Mouse (Mus musculus) intestine, embryonic 16.5 days (tissue): ENCODE data around the gene Dcdc2a. TPM values are rescaled to one million over a fixed set of nuclear protein-coding genes. Genes with fewer than 3 reads are reported as not detected.

Experiments
- ATAC-seq: fragments of 200-750 bp; cut with Nextera tagmentation; 2 replicates; pipeline ENCODE4 v1.8.0; 2017; ENCODE audit warnings: moderate TSS enrichment, moderate library complexity
- H3K27ac ChIP-seq: fragments of 300-500 bp; sonication (generic); 2 replicates; pipeline ENCODE4 v1.5.1; 2014; ENCODE audit warnings: mild to moderate bottlenecking, low read length
- H3K27me3 ChIP-seq: fragments of 300-500 bp; sonication (generic); replicated peaks from 2 replicates; pipeline ENCODE4 v1.6.1; 2014; ENCODE audit warnings: low read length, control low read depth, mixed read lengths; ENCODE audit not compliant: control insufficient read depth, insufficient read depth
- H3K36me3 ChIP-seq: fragments of 300-500 bp; sonication (generic); 2 replicates; pipeline ENCODE4 v1.6.1; 2014; ENCODE audit warnings: low read length, control low read depth; ENCODE audit not compliant: control insufficient read depth, insufficient read depth
- H3K4me1 ChIP-seq: fragments of 300-500 bp; sonication (generic); 2 replicates; pipeline ENCODE4 v1.6.1; 2014; ENCODE audit warnings: low read length, control low read depth, mixed read lengths; ENCODE audit not compliant: control insufficient read depth, insufficient read depth
- H3K4me2 ChIP-seq: fragments of 300-500 bp; sonication (generic); 2 replicates; pipeline ENCODE4 v1.6.1; 2014; ENCODE audit warnings: low read depth, low read length, control low read depth
- H3K4me3 ChIP-seq: fragments of 300-500 bp; sonication (generic); 2 replicates; pipeline ENCODE4 v1.5.1; 2014; ENCODE audit warnings: mild to moderate bottlenecking, low read length
- H3K9ac ChIP-seq: fragments of 300-500 bp; sonication (generic); 2 replicates; pipeline ENCODE4 v1.6.1; 2014; ENCODE audit warnings: low read depth, low read length
- H3K9me3 ChIP-seq: fragments of 300-500 bp; sonication (generic); 2 replicates; pipeline ENCODE4 v1.6.1; 2016; ENCODE audit warnings: low read length, control low read depth; ENCODE audit not compliant: control insufficient read depth
- WGBS: fragments of 180-500 bp; shearing (Covaris S2); extraction: QIAGEN DNeasy Blood & Tissue Kit; methylation state at CpG from one replicate; pipeline ENCODE4 v1.1.7; 2014; 5-methylcytosine and 5-hydroxymethylcytosine counted together
- polyA plus RNA-seq: library from polyadenylated mRNA; unstranded; fragments of >200 nt; fragmentation: Nextera tagmentation; extraction: Ambion mirVana; gene quantifications from 2 replicates; pipeline ENCODE4 v1.2.1, GENCODE M21; 2015

The Dcdc2a gene
- polyA plus RNA-seq, 1 experiment from 2014 or later = 0.98 TPM

GRCm38 (mm10) chr13:25251893-25252292 is 196.1 kb downstream of the Dcdc2a start:
- Histone ChIP-seq H3K27ac (no peak overlapping the region), H3K9me3 (no peaks in the 10 kb centered on the region), H3K4me2 (no peak overlapping the region), H3K4me1 (0 out of 2 replicates have a peak, but pooled peaks cover 2% of the 10 kb centered on the region), H3K27me3 (no peaks in the 10 kb centered on the region), H3K4me3 (no peak overlapping the region), H3K36me3 (no peaks in the 10 kb centered on the region), H3K9ac (no peak overlapping the region)
- WGBS = 69% methylated on average over 1 of the region's 1 CpGs
- ATAC-seq = no peak

- H3K9ac ChIP-seq = no peak overlapping the region
- no peaks in the 10 kb centered on the region for H3K9me3 ChIP-seq
- ATAC-seq = peak; percentile 52
- H3K4me3 ChIP-seq = no peak overlapping the region
- 0 out of 2 replicates have a peak, but pooled peaks cover 2% of the 10 kb centered on the region for H3K4me1 ChIP-seq
- 62% methylated on average over 9 of the region's 9 CpGs for WGBS
- H3K27me3 ChIP-seq = no peaks in the 10 kb centered on the region
- peak overlapping the region; percentile 24; the same call in 1 of the 2 replicates for H3K27ac ChIP-seq
- H3K4me2 ChIP-seq = no peak overlapping the region
- H3K36me3 ChIP-seq = no peaks in the 10 kb centered on the region
Measured at GRCm38 (mm10) chr13:25254478-25255263, 198.9 kb downstream of the Dcdc2a start.

- H3K27ac ChIP-seq = no peak overlapping the region
- 87% methylated on average over 6 of the region's 6 CpGs for WGBS
- no peak for ATAC-seq
- no peaks in the 10 kb centered on the region for H3K9me3 ChIP-seq
- no peaks in the 10 kb centered on the region for H3K27me3 ChIP-seq
- H3K9ac ChIP-seq = no peak overlapping the region
- 0 out of 2 replicates have a peak, but pooled peaks cover 2% of the 10 kb centered on the region for H3K4me1 ChIP-seq
- H3K4me3 ChIP-seq = no peak overlapping the region
- no peaks in the 10 kb centered on the region for H3K36me3 ChIP-seq
- no peak overlapping the region for H3K4me2 ChIP-seq
Measured at GRCm38 (mm10) chr13:25257608-25258007, 201.8 kb downstream of the Dcdc2a start.

Other genes with a start within 250 kb of the Dcdc2a start
- gene Acot13, start 224.5 kb upstream of the Dcdc2a start, polyA plus RNA-seq = 201 and 219 TPM in 2 replicates
- gene Tdp2, start 224.3 kb upstream of the Dcdc2a start, polyA plus RNA-seq = 52.8 TPM in 2 replicates
- 2.1 and 2.7 TPM in 2 replicates for gene D130043K22Rik, start 210.9 kb upstream of the Dcdc2a start, polyA plus RNA-seq
- 8.1 TPM in 2 replicates for gene Aldh5a1, start 118.3 kb upstream of the Dcdc2a start, polyA plus RNA-seq
- 2.0 and 2.4 TPM in 2 replicates for gene Gpld1, start 112.9 kb upstream of the Dcdc2a start, polyA plus RNA-seq
- gene Mrs2, start 35.6 kb upstream of the Dcdc2a start, polyA plus RNA-seq = 15.8 and 17.1 TPM in 2 replicates
- 3.4 and 3.6 TPM in 2 replicates for gene Nrsn1, start 214.5 kb downstream of the Dcdc2a start, polyA plus RNA-seq